Mouse (Mus musculus): Measurements from ENCODE around the gene Macf1. TPM values are rescaled to one million over a fixed set of nuclear protein-coding genes. Genes with fewer than 3 reads are reported as not detected.

The Macf1 gene
- polyA plus RNA-seq, 1 experiment: 22.3 TPM

DNA sequence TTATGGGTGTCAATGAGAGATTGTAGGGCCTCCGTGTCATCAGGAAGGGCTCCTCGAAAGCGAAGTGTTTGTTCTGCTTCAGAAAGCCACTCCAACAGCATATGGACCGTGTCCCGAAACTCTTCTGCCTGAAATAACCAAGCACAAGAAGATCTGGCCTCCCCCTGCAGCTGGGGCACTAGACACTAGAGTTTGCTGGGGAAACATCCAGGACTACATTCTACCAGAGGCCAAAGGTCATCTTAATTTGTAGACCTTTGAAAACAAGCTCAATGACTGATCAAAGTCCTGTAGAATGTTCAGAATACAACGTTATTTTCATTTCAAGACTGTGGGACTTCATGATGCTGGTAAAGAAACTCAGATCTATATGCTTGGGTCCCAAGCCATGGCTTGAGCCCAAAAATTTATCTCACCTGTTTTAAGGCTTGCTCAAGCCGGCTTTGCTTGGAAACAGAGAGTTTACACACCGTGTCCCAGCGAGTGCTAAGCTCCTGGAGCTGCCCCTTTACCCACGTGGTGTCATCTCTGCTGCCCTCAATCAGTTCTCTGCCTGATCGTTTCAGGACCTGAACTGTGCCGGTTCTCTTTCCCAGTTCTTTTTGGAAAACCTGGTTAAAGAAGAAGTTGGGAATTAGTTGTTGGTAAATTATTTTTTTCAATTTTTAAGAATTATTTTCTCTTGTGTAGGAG lies 309.7 kb downstream of the Macf1 start:
- WGBS: 87% methylated on average over 12 of the region's 12 CpGs
- TF ChIP-seq POLR2A (IDR thresholded peaks at IDR 0.05; ENCODE audit: low read depth, low read length): no peak
- TF ChIP-seq CTCF (IDR thresholded peaks at IDR 0.05; ENCODE audit: extremely low read depth, insufficient read length, insufficient replicate concordance, low read depth, low read length): no peak
- Histone ChIP-seq H3K27me3 (ENCODE audit: control insufficient read depth, insufficient read depth, low read length) (no peaks in the 10 kb centered on the region), H3K4me1 (ENCODE audit: control insufficient read depth, insufficient read depth, insufficient read length, low read length) (no peaks in the 10 kb centered on the region), H3K36me3 (ENCODE audit: control insufficient read depth, insufficient read depth, low read length) (peaks cover 72% of the 10 kb centered on the region), H3K27ac (ENCODE audit: insufficient read depth, low read depth, low read length) (no peak overlapping the region), H3K4me3 (ENCODE audit: low read depth, low read length) (no peak overlapping the region)

DNA sequence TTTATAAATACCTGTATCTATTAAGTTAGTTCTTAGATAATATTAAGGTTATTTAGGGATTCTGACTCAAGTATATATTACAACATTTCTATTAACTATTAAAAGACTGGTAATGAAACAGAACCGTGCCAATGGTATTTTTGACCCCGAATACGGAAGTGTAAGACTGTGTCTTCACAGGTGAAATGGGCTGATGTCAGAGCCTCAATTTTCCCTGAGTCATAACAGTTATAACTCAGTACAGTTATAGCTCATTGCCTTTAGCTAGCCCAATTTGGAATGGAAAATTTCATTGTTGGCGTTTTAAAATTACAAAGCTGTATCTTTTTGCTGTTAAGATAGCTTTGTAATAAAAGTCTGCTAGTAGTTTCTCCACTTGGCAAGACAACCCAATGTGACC lies 320.6 kb downstream of the Macf1 start:
- H3K36me3 ChIP-seq (ENCODE audit: control insufficient read depth, insufficient read depth, low read length): peaks cover 43% of the 10 kb centered on the region

DNA sequence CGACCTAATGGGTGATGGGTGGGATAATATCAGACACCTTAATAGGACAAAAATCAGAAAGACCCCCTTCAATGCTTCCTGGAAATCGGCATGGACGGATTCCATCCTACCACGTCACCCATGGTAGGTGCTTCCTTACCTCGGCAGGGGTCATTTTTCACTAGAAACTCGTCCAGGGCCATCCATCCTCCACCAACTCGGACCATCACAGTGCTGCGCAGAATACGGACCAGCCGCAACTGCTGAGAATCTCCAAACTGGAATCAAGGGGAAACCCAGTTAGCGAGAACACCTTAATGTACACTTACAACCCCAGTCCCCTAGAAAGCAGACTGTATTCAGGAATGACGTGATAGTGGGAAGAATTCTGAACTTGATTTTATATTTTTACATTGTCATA lies 323.4 kb downstream of the Macf1 start:
- H3K4me3 ChIP-seq (ENCODE audit: low read depth, low read length): no peak overlapping the region
- no peaks in the 10 kb centered on the region for H3K27me3 ChIP-seq (ENCODE audit: control insufficient read depth, insufficient read depth, low read length)
- no peaks in the 10 kb centered on the region for H3K4me1 ChIP-seq (ENCODE audit: control insufficient read depth, insufficient read depth, insufficient read length, low read length)
- 95% methylated on average over 12 of the region's 12 CpGs for whole genome bisulfite sequencing
- TF ChIP-seq CTCF (IDR thresholded peaks at IDR 0.05; ENCODE audit: extremely low read depth, insufficient read length, insufficient replicate concordance, low read depth, low read length) (no peak), POLR2A (IDR thresholded peaks at IDR 0.05; ENCODE audit: low read depth, low read length) (no peak)
- H3K36me3 ChIP-seq (ENCODE audit: control insufficient read depth, insufficient read depth, low read length): peaks cover 38% of the 10 kb centered on the region
- no peak overlapping the region for H3K27ac ChIP-seq (ENCODE audit: insufficient read depth, low read depth, low read length)

More for the DNA sequence above, 320.6 kb downstream of the Macf1 start:
- Histone ChIP-seq H3K4me3 (ENCODE audit: low read depth, low read length) (no peak overlapping the region), H3K27me3 (ENCODE audit: control insufficient read depth, insufficient read depth, low read length) (no peaks in the 10 kb centered on the region), H3K27ac (ENCODE audit: insufficient read depth, low read depth, low read length) (no peak overlapping the region), H3K4me1 (ENCODE audit: control insufficient read depth, insufficient read depth, insufficient read length, low read length) (no peaks in the 10 kb centered on the region)
- no peak for TF ChIP-seq POLR2A (IDR thresholded peaks at IDR 0.05; ENCODE audit: low read depth, low read length)
- no peak for TF ChIP-seq CTCF (IDR thresholded peaks at IDR 0.05; ENCODE audit: extremely low read depth, insufficient read length, insufficient replicate concordance, low read depth, low read length)
- WGBS: 91% methylated on average over 4 of the region's 4 CpGs

DNA sequence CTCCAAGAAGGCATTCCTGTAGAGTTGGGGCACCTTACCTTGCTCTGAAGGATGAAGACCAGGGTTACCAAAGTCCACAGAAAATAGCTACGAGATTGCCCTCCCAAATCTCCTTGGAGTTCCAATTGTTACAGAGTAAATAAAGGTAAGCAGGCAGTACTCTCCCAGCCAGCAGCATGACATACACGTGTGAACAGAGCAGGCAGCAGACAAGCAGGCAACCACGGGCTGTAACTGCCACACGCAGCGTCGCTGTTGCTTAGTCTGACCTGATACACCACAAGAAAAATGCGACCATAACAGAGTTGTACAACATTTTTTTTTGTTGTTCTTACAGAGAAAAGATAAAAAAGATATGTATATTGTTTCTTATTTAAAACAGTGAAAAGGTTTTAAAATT lies 325.5 kb downstream of the Macf1 start:
- no peaks in the 10 kb centered on the region for H3K4me1 ChIP-seq (ENCODE audit: control insufficient read depth, insufficient read depth, insufficient read length, low read length)
- peaks cover 39% of the 10 kb centered on the region for H3K36me3 ChIP-seq (ENCODE audit: control insufficient read depth, insufficient read depth, low read length)
- no peak overlapping the region for H3K4me3 ChIP-seq (ENCODE audit: low read depth, low read length)
- TF ChIP-seq POLR2A (IDR thresholded peaks at IDR 0.05; ENCODE audit: low read depth, low read length) (no peak), CTCF (IDR thresholded peaks at IDR 0.05; ENCODE audit: extremely low read depth, insufficient read length, insufficient replicate concordance, low read depth, low read length) (no peak)
- H3K27me3 ChIP-seq (ENCODE audit: control insufficient read depth, insufficient read depth, low read length): no peaks in the 10 kb centered on the region
- WGBS: 87% methylated on average over 7 of the region's 7 CpGs
- no peak overlapping the region for H3K27ac ChIP-seq (ENCODE audit: insufficient read depth, low read depth, low read length)

DNA sequence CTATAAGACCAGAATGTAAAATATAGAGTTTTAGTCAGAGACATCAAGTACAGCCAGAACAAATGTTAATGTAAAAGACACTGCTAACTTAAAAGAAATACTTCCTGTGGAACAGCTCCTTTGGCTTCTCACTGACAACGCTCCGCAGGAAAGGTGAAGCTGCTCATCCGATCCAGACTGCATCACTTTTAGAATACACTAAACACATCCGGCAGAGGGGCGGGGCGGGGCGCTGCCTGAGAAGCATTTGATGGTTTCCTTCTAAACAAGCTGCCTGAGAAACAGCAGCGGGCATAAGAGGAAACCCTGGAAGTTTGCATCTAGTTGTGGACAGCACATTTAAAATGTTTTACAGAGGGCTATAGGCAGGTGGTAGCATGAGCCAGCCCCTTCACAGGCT lies 328.2 kb downstream of the Macf1 start:
- TF ChIP-seq POLR2A (IDR thresholded peaks at IDR 0.05; ENCODE audit: low read depth, low read length) (no peak), CTCF (IDR thresholded peaks at IDR 0.05; ENCODE audit: extremely low read depth, insufficient read length, insufficient replicate concordance, low read depth, low read length) (no peak)
- no peak overlapping the region for H3K4me3 ChIP-seq (ENCODE audit: low read depth, low read length)
- peaks cover 53% of the 10 kb centered on the region for H3K36me3 ChIP-seq (ENCODE audit: control insufficient read depth, insufficient read depth, low read length)
- no peaks in the 10 kb centered on the region for H3K4me1 ChIP-seq (ENCODE audit: control insufficient read depth, insufficient read depth, insufficient read length, low read length)
- H3K27ac ChIP-seq (ENCODE audit: insufficient read depth, low read depth, low read length): no peak overlapping the region
- no peaks in the 10 kb centered on the region for H3K27me3 ChIP-seq (ENCODE audit: control insufficient read depth, insufficient read depth, low read length)
- 85% methylated on average over 8 of the region's 8 CpGs for WGBS

DNA sequence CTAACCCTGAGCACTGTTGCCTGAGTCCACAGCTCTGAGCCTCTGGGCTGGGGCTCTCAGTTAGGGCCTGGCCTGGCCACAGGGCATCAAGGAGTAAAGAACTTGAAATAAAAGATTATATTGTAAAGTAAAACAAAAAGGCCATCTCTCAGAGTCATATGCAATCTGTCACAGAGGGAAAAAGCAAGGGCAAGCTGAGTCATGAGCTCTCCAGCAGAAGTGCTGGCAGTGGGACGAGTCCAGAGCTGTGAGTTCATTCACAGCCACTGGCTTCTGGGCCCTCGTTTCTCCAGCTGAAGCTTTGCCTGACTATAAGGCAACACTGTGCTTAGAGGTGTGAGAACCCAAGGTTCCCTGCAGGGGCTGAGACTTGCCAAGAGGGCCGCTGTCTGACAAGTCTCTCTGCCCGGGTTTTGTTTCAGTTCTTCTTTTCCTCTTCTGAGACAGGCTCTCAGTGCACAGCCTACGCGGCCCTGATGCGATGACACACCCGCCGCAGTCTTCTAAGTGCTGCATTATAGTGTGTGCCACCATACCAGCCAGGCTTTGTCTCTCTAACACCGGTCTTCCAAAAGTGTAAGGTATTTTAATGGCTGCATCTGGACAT lies 330.8 kb downstream of the Macf1 start:
- Histone ChIP-seq H3K27ac (ENCODE audit: insufficient read depth, low read depth, low read length) (no peak overlapping the region), H3K4me3 (ENCODE audit: low read depth, low read length) (no peak overlapping the region), H3K36me3 (ENCODE audit: control insufficient read depth, insufficient read depth, low read length) (peaks cover 51% of the 10 kb centered on the region), H3K27me3 (ENCODE audit: control insufficient read depth, insufficient read depth, low read length) (no peaks in the 10 kb centered on the region), H3K4me1 (ENCODE audit: control insufficient read depth, insufficient read depth, insufficient read length, low read length) (no peaks in the 10 kb centered on the region)
- WGBS: 72% methylated on average over 10 of the region's 10 CpGs
- TF ChIP-seq CTCF (IDR thresholded peaks at IDR 0.05; ENCODE audit: extremely low read depth, insufficient read length, insufficient replicate concordance, low read depth, low read length) (no peak), POLR2A (IDR thresholded peaks at IDR 0.05; ENCODE audit: low read depth, low read length) (no peak)

DNA sequence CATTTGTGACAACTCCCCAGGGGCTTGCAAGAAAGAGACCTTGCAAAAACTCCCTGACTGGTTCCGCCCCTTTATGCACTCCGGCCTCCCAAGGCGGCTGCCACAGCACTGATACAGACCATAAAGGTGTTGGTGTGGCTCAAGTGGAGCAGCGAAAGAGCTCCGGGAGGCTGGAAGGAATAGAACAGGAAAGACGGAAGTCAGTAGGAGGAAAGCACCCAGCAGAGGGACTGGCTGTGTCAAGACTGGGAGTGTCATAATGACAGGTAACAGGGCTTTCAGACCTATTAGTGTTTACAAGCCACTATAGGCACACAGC lies 340.7 kb downstream of the Macf1 start:
- Histone ChIP-seq H3K4me1 (ENCODE audit: control insufficient read depth, insufficient read depth, insufficient read length, low read length) (peaks cover 8% of the 10 kb centered on the region), H3K36me3 (ENCODE audit: control insufficient read depth, insufficient read depth, low read length) (0 out of 2 replicates have a peak, but pooled peaks cover 2% of the 10 kb centered on the region), H3K27ac (ENCODE audit: insufficient read depth, low read depth, low read length) (peak overlapping the region; percentile 48), H3K4me3 (ENCODE audit: low read depth, low read length) (peak overlapping the region; percentile 77), H3K27me3 (ENCODE audit: control insufficient read depth, insufficient read depth, low read length) (peaks cover 6% of the 10 kb centered on the region; the same call in 1 of the 2 replicates)
- 4% methylated on average over 6 of the region's 6 CpGs for WGBS
- TF ChIP-seq POLR2A (IDR thresholded peaks at IDR 0.05; ENCODE audit: low read depth, low read length) (peak; percentile 20; the same call in 1 of the 2 replicates), CTCF (IDR thresholded peaks at IDR 0.05; ENCODE audit: extremely low read depth, insufficient read length, insufficient replicate concordance, low read depth, low read length) (no peak)
